ENCODE assay signal across 7 mouse cellular contexts in the genomic region with DNA sequence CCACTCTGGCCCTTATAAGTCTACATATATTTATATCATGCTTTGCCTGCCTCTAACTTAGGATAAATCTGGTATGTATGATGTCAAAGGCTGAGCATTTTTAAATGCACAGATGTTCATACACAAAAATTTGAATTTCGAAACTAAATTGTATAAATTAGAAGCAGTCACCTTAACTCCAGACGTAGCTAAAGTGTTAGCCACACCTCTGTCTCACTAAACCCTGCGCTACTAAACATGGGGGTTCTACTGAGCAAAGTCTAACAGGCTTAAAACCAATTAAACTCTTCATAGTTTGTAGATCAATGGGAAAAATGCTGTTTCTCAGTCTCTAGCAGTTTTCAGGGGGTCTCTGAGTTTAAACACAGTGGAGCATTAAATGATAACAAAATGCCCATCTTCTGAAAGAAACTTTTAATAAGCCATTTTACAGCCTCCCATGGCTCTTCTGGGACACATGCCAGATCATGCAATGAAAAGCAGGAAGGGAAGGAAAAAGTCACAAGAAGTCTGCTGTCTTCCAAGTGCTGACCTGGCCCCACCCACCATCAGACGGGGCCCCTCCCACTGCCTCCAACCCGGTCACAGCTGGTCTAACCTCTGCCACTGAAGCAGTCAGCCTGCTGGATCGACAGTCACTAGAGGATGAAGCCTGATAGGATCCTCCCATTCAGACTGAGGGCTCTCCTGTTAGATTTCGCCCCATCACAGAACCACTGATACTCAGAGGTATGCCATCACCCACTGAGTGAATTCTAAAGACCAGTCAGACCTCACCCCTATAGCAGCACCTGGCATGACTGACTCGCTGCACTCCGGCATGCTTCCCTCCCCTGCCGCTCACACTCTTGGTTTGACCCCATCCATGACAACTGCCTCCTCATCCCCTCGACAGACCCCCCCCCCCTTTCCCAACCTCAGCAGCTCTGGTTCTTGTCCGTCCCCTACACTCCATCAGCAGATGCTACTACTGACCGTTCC. TPM values are rescaled to one million over a fixed set of nuclear protein-coding genes. Genes with fewer than 3 reads are reported as not detected.
DNase-seq lines count a peak whose midpoint lies in the region; ATAC-seq lines count a peak whose summit lies in the region.

No protein-coding gene starts in this region.

- peaks cover 30% of the 10 kb centered on the region for H3K4me1 ChIP-seq in heart, embryonic 12.5 days (replicated peaks)

- peaks cover 5% of the 10 kb centered on the region; the same call in 1 of the 2 replicates for H3K9me3 ChIP-seq in heart, embryonic 12.5 days (replicated peaks)

- peak overlapping the region; percentile 17; the same call in 1 of the 2 replicates for H3K4me2 ChIP-seq in heart, embryonic 12.5 days

- H3K9ac ChIP-seq in heart, embryonic 12.5 days = no peak overlapping the region

- peak; percentile 13 to 52 for DNase-seq in spleen, postnatal 10 days (ENCODE audit: low spot score in 2 of 2)
- no peak for DNase-seq in spleen, postnatal 14 days (ENCODE audit: low spot score in 2 of 2)
- DNase-seq in kidney, postnatal 14 days = peak; percentile 42
- no peak for DNase-seq in adrenal gland, adult 8-10 months
- DNase-seq in thymus, postnatal 36 days = no peak
- DNase-seq in frontal cortex, adult 2 months (ENCODE audit: extremely low spot score in 1 of 2, low spot score in 1 of 2) = no peak

- 0 out of 2 replicates have a peak overlapping the region, but pooled peaks have one; percentile 8 for H3K4me3 ChIP-seq in heart, embryonic 12.5 days

- peaks cover 15% of the 10 kb centered on the region for H3K36me3 ChIP-seq in heart, embryonic 12.5 days

- peak; percentile 74 for ATAC-seq in heart, embryonic 12.5 days (ENCODE audit: insufficient number of reproducible peaks, low FRiP score)

- 66% methylated on average over 13 of the region's 13 CpGs for WGBS in heart, embryonic 12.5 days

- H3K27ac ChIP-seq in heart, embryonic 12.5 days (ENCODE audit: poor library complexity, severe bottlenecking) = peak overlapping the region; percentile 75

- no peaks in the 10 kb centered on the region for H3K27me3 ChIP-seq in heart, embryonic 12.5 days (replicated peaks)

RNA-seq across cellular contexts. Expression of gene Wdfy3, which starts 23.8 kb away (rescaled TPM):
- 15.7 and 17.4 TPM in 2 replicates for polyA plus RNA-seq in heart, embryonic 12.5 days (2016; fragmentation: Nextera tagmentation; extraction: Ambion mirVana)
- total RNA-seq in adrenal gland, adult 8-10 months (2022) = 10 to 100 TPM; 41.6 to 70.2 (median 56.0) TPM
- 44.3 and 50.3 TPM in 2 replicates for polyA plus RNA-seq in frontal cortex, adult 2 months (2012; rRNA removed)

Comparison
In these comparisons a context has a peak if more than half of its experiments do, and no peak if none do; other contexts are left out.
1. DNase-seq: peak in spleen, postnatal 10 days (2 of 2) and kidney, postnatal 14 days (single experiment); none in spleen, postnatal 14 days (0 of 2), adrenal gland, adult 8-10 months (single experiment), thymus, postnatal 36 days (0 of 2) and frontal cortex, adult 2 months (0 of 2).